Mouse (Mus musculus) CH12.LX (cell line): ENCODE data around the gene Cbll1. TPM values are rescaled to one million over a fixed set of nuclear protein-coding genes. Genes with fewer than 3 reads are reported as not detected.

Source experiments
- DNase-seq: peaks from one replicate; pipeline ENCODE4 v3.0.0-alpha.2; 2013; ENCODE audit errors: extremely low read depth
- H3K27ac ChIP-seq: 2 replicates; pipeline ENCODE4 v1.5.1; 2012; ENCODE audit warnings: low read depth, mild to moderate bottlenecking, control low read depth, moderate library complexity; ENCODE audit not compliant: insufficient read depth
- H3K27me3 ChIP-seq: replicated peaks from 2 replicates; pipeline ENCODE3; 2012; ENCODE audit warnings: inconsistent platforms
- H3K36me3 ChIP-seq, 2 experiments: replicated peaks in 1 of 2; 2 replicates each; pipeline versions ENCODE3 to v1.6.1; 2012; ENCODE audit warnings: inconsistent platforms in 1 of 2, low read length in 1 of 2, mild to moderate bottlenecking in 1 of 2, mixed read lengths in 1 of 2, moderate library complexity in 1 of 2; ENCODE audit not compliant: control insufficient read depth in 1 of 2, insufficient read depth in 1 of 2
- H3K4me1 ChIP-seq, 2 experiments: 2 replicates each; pipeline ENCODE4 v1.6.1; 2012; ENCODE audit warnings: inconsistent platforms in 1 of 2, moderate library complexity in 1 of 2; ENCODE audit not compliant: insufficient read depth in 2 of 2, control insufficient read depth in 1 of 2
- H3K4me2 ChIP-seq: 2 replicates; pipeline ENCODE4 v1.6.1; 2012; ENCODE audit warnings: low read depth, mild to moderate bottlenecking, control low read depth; ENCODE audit not compliant: poor library complexity, insufficient read depth, severe bottlenecking
- H3K4me3 ChIP-seq, 3 experiments: fragments of 150-350 bp in 1 of 3; sonication (generic) in 1 of 3; replicated peaks in 1 of 3; 2 replicates each; pipeline versions ENCODE3 to v1.5.1; 2011 to 2012; ENCODE audit warnings: low read depth in 2 of 3, low read length in 2 of 3, mild to moderate bottlenecking in 2 of 3, moderate library complexity in 2 of 3, control low read depth in 1 of 3, improper control_type of control experiment in 1 of 3, inconsistent platforms in 1 of 3, mixed read lengths in 1 of 3; ENCODE audit not compliant: poor library complexity in 1 of 3
- H3K79me2 ChIP-seq: replicated peaks from 2 replicates; pipeline ENCODE4 v1.6.1; 2012; ENCODE audit warnings: mild to moderate bottlenecking, moderate library complexity; ENCODE audit not compliant: control insufficient read depth, poor library complexity, insufficient read depth, severe bottlenecking; ENCODE audit errors: extremely low read depth
- H3K9ac ChIP-seq: 2 replicates; pipeline ENCODE4 v1.6.1; 2012; ENCODE audit warnings: low read depth, mild to moderate bottlenecking, control low read depth, moderate library complexity; ENCODE audit not compliant: insufficient read depth
- H3K9me3 ChIP-seq: replicated peaks from 2 replicates; pipeline ENCODE3; 2012; ENCODE audit warnings: low read length, inconsistent platforms, mixed read lengths
- CHD1 ChIP-seq: IDR thresholded peaks from 2 replicates; pipeline ENCODE4 v1.6.1; 2012; ENCODE audit warnings: low read depth, low read length, improper control_type of control experiment, inconsistent platforms
- ELF1 ChIP-seq: IDR thresholded peaks from 2 replicates; pipeline ENCODE4 v1.6.1; 2014; ENCODE audit warnings: low read depth, mild to moderate bottlenecking, inconsistent platforms, low read length, improper control_type of control experiment
- EP300 ChIP-seq: IDR thresholded peaks from 2 replicates; pipeline ENCODE4 v1.6.1; 2011; ENCODE audit warnings: low read length, improper control_type of control experiment
- GABPA ChIP-seq: IDR thresholded peaks from 2 replicates; pipeline ENCODE4 v1.6.1; 2012; ENCODE audit warnings: low read depth, low read length, improper control_type of control experiment, inconsistent platforms; ENCODE audit not compliant: insufficient replicate concordance
- HCFC1 ChIP-seq: IDR thresholded peaks from 2 replicates; pipeline ENCODE4 v1.6.1; 2012; ENCODE audit warnings: low read depth, mild to moderate bottlenecking, inconsistent platforms, low read length, improper control_type of control experiment
- IRF4 ChIP-seq: IDR thresholded peaks from 2 replicates; pipeline ENCODE4 v1.6.1; 2014; ENCODE audit warnings: low read depth, mild to moderate bottlenecking, inconsistent platforms, low read length, improper control_type of control experiment
- MAFK ChIP-seq: IDR thresholded peaks from 2 replicates; pipeline ENCODE4 v1.6.1; 2011; ENCODE audit warnings: low read length, improper control_type of control experiment; ENCODE audit not compliant: insufficient replicate concordance
- MAX ChIP-seq: IDR thresholded peaks from 2 replicates; pipeline ENCODE4 v1.6.1; 2011; ENCODE audit warnings: low read length, improper control_type of control experiment
- MAZ ChIP-seq: IDR thresholded peaks from 2 replicates; pipeline ENCODE4 v1.6.1; 2012; ENCODE audit warnings: low read depth, mild to moderate bottlenecking, inconsistent platforms, low read length, improper control_type of control experiment, moderate library complexity
- MXI1 ChIP-seq: IDR thresholded peaks from 2 replicates; pipeline ENCODE4 v1.6.1; 2011; ENCODE audit warnings: mild to moderate bottlenecking, low read depth, low read length, improper control_type of control experiment
- MYC ChIP-seq: IDR thresholded peaks from 2 replicates; pipeline ENCODE4 v1.6.1; 2011; ENCODE audit warnings: low read depth, mild to moderate bottlenecking, improper control_type of control experiment, low read length
- NELFE ChIP-seq: IDR thresholded peaks from 2 replicates; pipeline ENCODE4 v1.6.1; 2011; ENCODE audit warnings: low read depth, low read length, improper control_type of control experiment
- NRF1 ChIP-seq: IDR thresholded peaks from 2 replicates; pipeline ENCODE4 v1.6.1; 2014; ENCODE audit warnings: low read depth, mild to moderate bottlenecking, inconsistent platforms, low read length, improper control_type of control experiment, moderate library complexity
- PAX5 ChIP-seq: IDR thresholded peaks from 2 replicates; pipeline ENCODE4 v1.6.1; 2012; ENCODE audit warnings: low read length, inconsistent platforms, mixed read lengths
- RAD21 ChIP-seq: IDR thresholded peaks from 2 replicates; pipeline ENCODE4 v1.6.1; 2011; ENCODE audit warnings: low read depth, mild to moderate bottlenecking, low read length, improper control_type of control experiment, moderate library complexity
- SMC3 ChIP-seq: IDR thresholded peaks from 2 replicates; pipeline ENCODE4 v1.6.1; 2011; ENCODE audit warnings: low read depth, low read length, improper control_type of control experiment
- UBTF ChIP-seq: IDR thresholded peaks from 2 replicates; pipeline ENCODE4 v1.6.1; 2012; ENCODE audit warnings: low read depth, mild to moderate bottlenecking, inconsistent platforms, low read length, improper control_type of control experiment, moderate library complexity
- USF2 ChIP-seq: conservative IDR thresholded peaks from 2 replicates; pipeline ENCODE4 v1.6.1; 2011; ENCODE audit warnings: low read depth, low read length, improper control_type of control experiment
- dilution Hi-C: fragments of 300-500 bp; cut with MboI; formaldehyde crosslinking; loops from 2 replicates; pipeline ENCODE4 v1.14.3; 2020; ENCODE audit warnings: low sequenced_read_pairs; ENCODE audit not compliant: extremely low pct_unique_long_range_greater_than_20kb, extremely low pct_ligation_motif_present
- in situ Hi-C: fragments of 300-500 bp; cut with MboI; formaldehyde crosslinking; loops from 3 replicates; pipeline ENCODE4 v1.14.3; 2019; ENCODE audit warnings: low sequenced_read_pairs, low pct_ligation_motif_present, low pct_unique_long_range_greater_than_20kb, mixed read lengths
- polyA plus RNA-seq: library from polyadenylated mRNA; unstranded; fragments of >175 nt; gene quantifications from 2 replicates; pipeline ENCODE4 v1.2.1, GENCODE M21; 2012; ENCODE audit warnings: low read depth; ENCODE audit not compliant: insufficient read length
- total RNA-seq, 2 experiments: library from RNA; depleted of rRNA; stranded (reverse); fragments of 300-350 nt in 1 of 2; fragments of >200 nt in 1 of 2; gene quantifications; 2 replicates each; pipeline ENCODE4 v1.2.3; 2012 to 2014

Cbll1 gene
- total and polyA plus RNA-seq, 3 experiments = 4.5 to 18.8 (median 5.2) TPM

- in situ Hi-C loops (no loop called here), dilution Hi-C loops (no loop called here)
- H3K4me2 ChIP-seq = peak overlapping the region; percentile 52
- no peaks in the 10 kb centered on the region for H3K36me3 ChIP-seq
- H3K27ac ChIP-seq = no peak overlapping the region
- H3K79me2 ChIP-seq = no peaks in the 10 kb centered on the region
- no peaks in the 10 kb centered on the region for H3K27me3 ChIP-seq
- TF ChIP-seq ELF1 (no peak), USF2 (no peak), MYC (0 out of 2 replicates have a peak, but pooled peaks have one; percentile 11), MAX (no peak), UBTF (no peak), MXI1 (peak; percentile 52; the same call in 1 of the 2 replicates), HCFC1 (no peak)
- H3K4me3 ChIP-seq = peak overlapping the region in 1 of 3 experiments; percentile 35
- H3K9me3 ChIP-seq = no peaks in the 10 kb centered on the region
- no peak overlapping the region for H3K9ac ChIP-seq
- H3K4me1 ChIP-seq = peaks cover 2 to 15% of the 10 kb centered on the region in 2 experiments; a peak in 2 of 4 replicates
- no peak for DNase-seq
Observed at GRCm38 (mm10) chr12:31444131-31444546, 55.3 kb downstream of the Cbll1 start.

- H3K4me2 ChIP-seq = no peak overlapping the region
- in situ Hi-C loops (no loop called here), dilution Hi-C loops (no loop called here)
- no peak for DNase-seq
- no peak overlapping the region for H3K9ac ChIP-seq
- no peak overlapping the region for H3K27ac ChIP-seq
- H3K79me2 ChIP-seq = no peaks in the 10 kb centered on the region
- peaks cover 2 to 7% of the 10 kb centered on the region in 2 experiments; a peak in 2 of 4 replicates for H3K4me1 ChIP-seq
- H3K36me3 ChIP-seq = no peaks in the 10 kb centered on the region
- no peaks in the 10 kb centered on the region for H3K27me3 ChIP-seq
- H3K9me3 ChIP-seq = no peaks in the 10 kb centered on the region
- no peak overlapping the region for H3K4me3 ChIP-seq
- TF ChIP-seq NELFE (no peak), ELF1 (no peak), SMC3 (no peak), CHD1 (no peak), GABPA (no peak), UBTF (no peak), MAZ (no peak), RAD21 (no peak), EP300 (no peak), NRF1 (no peak), PAX5 (no peak), MXI1 (no peak), MAFK (no peak), IRF4 (no peak)
Observed at GRCm38 (mm10) chr12:31439612-31440011, 59.8 kb downstream of the Cbll1 start.
